ENCODE assay signal across 8 mouse cellular contexts in the genomic region with DNA sequence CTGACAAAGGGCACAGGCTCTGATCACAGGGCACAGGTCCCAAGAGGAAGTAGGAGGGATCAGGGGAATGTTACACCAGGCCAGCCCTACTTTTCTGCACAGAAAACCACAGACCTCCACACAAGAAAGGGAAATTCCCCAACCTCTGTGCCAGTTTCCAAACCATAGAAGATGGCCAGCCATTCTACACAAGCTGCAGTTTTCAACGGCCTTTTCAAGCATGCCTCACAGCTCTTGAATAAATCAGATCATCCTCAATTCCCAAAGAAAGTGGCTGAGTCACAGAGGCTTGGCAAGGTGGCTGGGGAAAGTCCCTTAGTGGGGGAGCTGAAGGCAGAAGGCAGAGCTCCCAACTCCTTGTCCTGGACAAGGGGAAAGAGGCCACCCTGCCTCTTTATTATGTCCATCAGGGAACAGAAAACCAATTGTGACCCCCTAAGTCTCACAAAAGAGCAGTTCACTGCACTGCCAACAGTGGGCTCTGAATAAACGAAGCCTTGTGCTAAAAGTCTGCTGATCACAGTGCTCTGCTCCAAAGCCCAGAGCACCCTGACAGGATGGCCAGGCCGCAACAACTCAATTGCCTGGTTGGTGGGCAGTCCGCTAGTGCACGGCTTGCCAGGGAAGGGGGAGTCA.
A peak's percentile ranks its signal among the peaks of the same experiment; 100 is the strongest.
DNase-seq lines count a peak whose midpoint lies in the region; ATAC-seq and TF ChIP-seq lines count a peak whose summit lies in the region.

No protein-coding gene starts in this region.

- intact Hi-C loops in heart, postnatal 25 days (cut with DNase I) = no loop called here

- no peaks in the 10 kb centered on the region for H3K27me3 ChIP-seq in kidney, embryonic 16.5 days (ENCODE audit: insufficient read depth, low read length)

- no peak overlapping the region for H3K9ac ChIP-seq in kidney, embryonic 16.5 days (replicated peaks; ENCODE audit: low read length)

- WGBS in lung, adult 2 months = 62% methylated on average over 5 of the region's 5 CpGs
- WGBS in kidney, embryonic 16.5 days = 73% methylated on average over 5 of the region's 5 CpGs

- no peak for TF ChIP-seq CTCF in lung, adult 2 months (IDR thresholded peaks at IDR 0.05; ENCODE audit: insufficient read depth, low read length)
- TF ChIP-seq CTCF in cortical plate, adult 2 months (IDR thresholded peaks at IDR 0.05; ENCODE audit: extremely low read depth, insufficient read depth, low read length) = no peak

- no peak for ATAC-seq in CD4-positive, CD25-positive, alpha-beta regulatory T cell, adult 4 months
- ATAC-seq in kidney, embryonic 16.5 days (ENCODE audit: low FRiP score, low TSS enrichment) = no peak

- peak; percentile 12 for DNase-seq in lung, adult 2 months
- DNase-seq in lung, postnatal 4 days = no peak
- DNase-seq in heart, postnatal 25 days (ENCODE audit: low spot score) = peak; percentile 44
- peak; percentile 26 for DNase-seq in lung, postnatal 14 days
- no peak for DNase-seq in urinary bladder, postnatal 10 days (ENCODE audit: low spot score)

- peak overlapping the region; percentile 95; the same call in 1 of the 2 replicates for H3K27ac ChIP-seq in cortical plate, adult 2 months (ENCODE audit: insufficient read depth, low read length)
- no peak overlapping the region for H3K27ac ChIP-seq in kidney, embryonic 16.5 days (ENCODE audit: low read length)

- no peak overlapping the region for H3K4me2 ChIP-seq in kidney, embryonic 16.5 days (replicated peaks; ENCODE audit: low read depth, low read length)

- H3K36me3 ChIP-seq in kidney, embryonic 16.5 days (ENCODE audit: insufficient read depth, low read length) = no peaks in the 10 kb centered on the region

- no peak for TF ChIP-seq POLR2A in lung, adult 2 months (IDR thresholded peaks at IDR 0.05; ENCODE audit: borderline replicate concordance, extremely low read depth, low read depth, low read length)
- no peak for TF ChIP-seq POLR2A in cortical plate, adult 2 months (IDR thresholded peaks at IDR 0.05; ENCODE audit: extremely low read depth, insufficient read depth, low read length)

- H3K9me3 ChIP-seq in kidney, embryonic 16.5 days (ENCODE audit: low read length) = no peaks in the 10 kb centered on the region

- no peak overlapping the region for H3K4me3 ChIP-seq in lung, adult 2 months (replicated peaks; ENCODE audit: extremely low read depth, low read depth, low read length)
- no peak overlapping the region for H3K4me3 ChIP-seq in cortical plate, adult 2 months (ENCODE audit: insufficient read depth, low read length)
- no peak overlapping the region for H3K4me3 ChIP-seq in kidney, embryonic 16.5 days (ENCODE audit: low read length)

- H3K4me1 ChIP-seq in lung, adult 2 months (ENCODE audit: control insufficient read depth, insufficient read depth, low read length) = peaks cover 8% of the 10 kb centered on the region
- peaks cover 2% of the 10 kb centered on the region for H3K4me1 ChIP-seq in cortical plate, adult 2 months (ENCODE audit: control insufficient read depth, insufficient read depth, low read length)
- H3K4me1 ChIP-seq in kidney, embryonic 16.5 days (ENCODE audit: insufficient read depth, low read length) = no peaks in the 10 kb centered on the region

Comparison
In these comparisons a context has a peak if more than half of its experiments do, and no peak if none do; other contexts are left out.
1. DNase-seq: peak in lung, adult 2 months (single experiment), heart, postnatal 25 days (single experiment) and lung, postnatal 14 days (single experiment); none in lung, postnatal 4 days (0 of 2) and urinary bladder, postnatal 10 days (single experiment).